Mouse (Mus musculus) inflammation-experienced regulatory T-cells, adult 6 months (primary cell): ENCODE results near the gene Ezr. TPM values are rescaled to one million over a fixed set of nuclear protein-coding genes. Genes with fewer than 3 reads are reported as not detected.
"Not testable (repeated sequence)": the region's sequence is repeated elsewhere in the genome, so short reads cannot be mapped to it uniquely, and the experiment has no call there.

Experiments used
- ATAC-seq: one replicate; pipeline ENCODE4 v1.8.0; 2017
- polyA plus RNA-seq, 3 experiments: library from polyadenylated mRNA; unstranded; fragments of 100-300 nt; shearing (Covaris generic); gene quantifications; one replicate each; pipeline ENCODE4 v1.2.1; 2017

Gene Ezr
- polyA plus RNA-seq, 3 experiments from 2014 or later: 111 to 138 (median 117) TPM

DNA sequence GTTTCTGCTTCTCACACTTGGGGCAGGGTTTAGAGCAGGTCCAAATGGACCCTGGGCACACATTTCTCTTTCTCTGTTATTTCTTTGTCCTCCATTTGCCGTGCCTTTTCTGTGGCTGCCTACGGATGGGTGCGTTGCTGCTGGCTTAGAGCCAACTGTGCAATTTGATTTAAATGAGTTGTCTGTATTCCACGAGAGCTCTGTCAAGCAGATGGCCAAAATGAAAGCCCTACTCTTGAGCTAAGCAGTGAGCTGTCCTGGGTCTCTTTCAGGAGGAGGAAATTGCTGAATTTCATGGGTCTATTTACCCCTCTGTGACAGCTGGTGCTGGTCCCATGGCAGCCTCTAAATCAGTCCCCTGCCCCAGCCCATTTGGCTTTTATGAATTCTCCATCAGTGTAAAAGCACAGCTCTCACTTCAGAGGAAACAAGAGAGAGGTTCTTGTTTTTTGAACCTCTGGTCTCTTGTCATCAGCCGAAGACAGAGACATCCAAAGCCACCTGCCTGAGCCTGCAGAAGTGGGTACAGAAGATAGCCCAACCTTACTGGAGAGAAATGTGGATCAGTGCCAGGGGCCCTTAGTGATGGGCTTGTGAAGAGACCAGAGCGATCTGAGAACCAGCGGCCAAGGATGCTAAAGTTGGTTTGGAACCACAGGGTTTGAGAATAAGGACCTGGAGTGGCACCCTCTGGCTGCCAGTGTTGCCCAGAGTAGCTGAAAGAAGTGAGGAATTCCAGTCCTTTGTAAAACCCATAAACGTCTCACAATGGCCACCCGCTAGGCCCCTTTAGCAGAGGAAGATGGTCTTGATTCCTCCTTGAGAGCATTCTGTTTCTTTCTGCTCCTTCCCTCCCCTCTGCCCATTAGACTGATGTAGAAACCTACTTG lies 79.0 kb downstream of the Ezr start:
- not testable (repeated sequence) for ATAC-seq

DNA sequence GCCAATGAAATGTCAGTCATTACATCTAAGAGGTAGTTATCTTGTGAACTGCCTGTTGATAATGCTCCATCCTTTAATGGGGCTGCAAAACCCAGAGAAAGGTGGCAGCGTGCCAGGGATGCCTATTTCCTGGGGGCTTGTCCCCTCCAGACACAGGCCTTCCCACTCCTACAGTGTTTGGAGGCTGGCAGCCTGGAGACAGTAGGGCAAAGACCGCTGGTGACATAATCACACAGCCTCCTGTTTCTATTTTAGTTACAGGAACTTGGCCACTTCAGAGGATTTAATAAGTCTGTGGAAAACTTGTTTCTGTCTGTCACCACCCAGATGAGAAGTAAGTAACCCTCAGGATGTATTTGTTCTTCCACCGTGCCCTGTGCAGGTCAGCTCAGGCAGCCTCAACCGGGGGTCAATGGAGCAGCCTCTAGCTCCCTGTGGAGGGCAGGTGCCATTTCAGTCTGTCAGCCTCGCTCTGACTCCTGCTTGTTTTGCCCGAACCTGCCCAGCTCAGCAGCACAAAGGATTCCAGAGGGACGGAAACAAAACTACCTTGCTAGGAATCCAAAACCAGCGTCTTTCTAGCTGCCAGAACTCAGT lies 79.9 kb downstream of the Ezr start:
- not testable (repeated sequence) for ATAC-seq

DNA sequence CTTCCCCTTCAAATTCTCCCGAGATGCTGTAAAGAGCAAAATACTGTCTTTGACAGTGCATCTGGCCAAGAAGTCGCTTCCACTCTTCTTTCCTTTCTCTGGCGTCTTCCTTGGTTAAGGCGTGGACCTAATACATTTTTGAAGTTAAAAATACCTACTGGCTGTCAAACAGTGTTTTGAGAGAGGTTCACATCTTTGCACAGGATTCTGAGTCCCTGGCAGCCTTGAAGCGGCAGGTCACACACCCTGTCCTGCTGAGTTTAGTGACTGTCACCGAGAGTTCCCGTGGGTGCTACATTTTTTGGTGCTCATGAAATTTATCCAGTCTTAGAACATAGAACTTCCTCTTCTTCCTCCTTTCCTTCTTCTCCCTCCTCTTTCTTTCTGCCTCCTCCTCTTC lies 82.5 kb downstream of the Ezr start:
- ATAC-seq: not testable (repeated sequence)

DNA sequence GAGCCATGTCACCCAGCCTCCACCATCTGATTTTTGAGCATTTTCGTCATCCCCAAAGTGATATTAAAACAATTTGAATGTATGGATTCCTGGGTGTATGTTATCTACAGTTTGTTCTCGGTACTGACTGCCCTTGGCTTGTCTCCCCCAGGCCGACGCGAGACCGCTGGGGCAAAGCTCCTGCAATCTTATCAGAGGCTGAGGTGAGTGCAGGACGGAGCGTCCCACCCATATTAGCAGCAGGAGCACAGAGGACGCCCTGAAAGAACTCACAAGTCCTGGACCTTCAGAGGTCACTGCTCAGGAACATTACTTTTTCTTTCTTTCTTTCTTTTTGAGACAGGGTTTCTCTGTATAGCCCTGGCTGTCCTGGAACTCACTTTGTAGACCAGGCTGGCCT lies 83.1 kb downstream of the Ezr start:
- ATAC-seq: not testable (repeated sequence)

DNA sequence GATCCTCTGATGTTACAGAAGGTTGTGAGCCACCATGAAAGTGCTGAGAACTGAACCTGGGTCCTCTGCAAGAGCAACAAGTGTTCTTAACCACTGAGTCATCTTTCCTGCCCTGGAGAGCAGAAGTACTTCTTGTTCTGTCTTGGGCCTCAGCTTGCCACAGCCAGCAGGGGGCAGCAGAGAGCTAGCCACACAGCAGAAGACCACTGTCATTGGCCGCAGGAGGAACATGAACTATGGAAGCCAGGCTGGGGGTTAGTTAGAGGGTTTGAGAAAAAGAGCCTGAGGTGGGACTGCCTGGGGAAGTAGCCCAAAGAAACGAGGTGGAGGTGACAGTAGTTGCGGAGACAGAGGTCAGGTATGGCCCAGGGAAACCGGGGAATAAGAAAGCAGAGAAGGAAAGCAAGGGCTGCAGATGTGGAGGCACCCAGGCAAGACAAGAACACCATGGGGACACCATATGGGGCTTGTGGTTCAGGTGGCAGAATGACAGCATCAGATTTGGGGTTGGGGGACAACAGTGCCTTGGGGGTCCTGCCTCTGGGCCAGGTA lies 85.3 kb downstream of the Ezr start:
- peak; percentile 76 for ATAC-seq

DNA sequence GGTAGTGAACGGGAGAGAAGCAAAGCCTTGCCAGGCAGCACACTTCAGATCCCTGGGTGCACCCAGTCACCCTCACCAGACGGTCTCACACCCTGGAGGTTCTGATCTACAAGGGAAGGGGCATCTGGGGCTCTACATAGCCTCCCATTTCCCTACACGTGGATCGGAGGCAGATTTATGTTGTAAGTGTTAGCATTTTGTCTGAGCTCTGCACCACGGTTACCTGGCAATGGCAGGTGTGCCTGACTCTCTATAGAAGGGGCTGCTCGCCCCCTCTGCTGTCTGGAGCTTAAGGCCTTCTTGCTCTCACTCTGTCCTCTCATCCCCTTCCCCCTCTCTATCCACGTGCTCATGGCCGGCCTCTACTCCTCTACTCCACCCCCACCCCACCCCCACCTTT lies 86.1 kb downstream of the Ezr start:
- not testable (repeated sequence) for ATAC-seq

DNA sequence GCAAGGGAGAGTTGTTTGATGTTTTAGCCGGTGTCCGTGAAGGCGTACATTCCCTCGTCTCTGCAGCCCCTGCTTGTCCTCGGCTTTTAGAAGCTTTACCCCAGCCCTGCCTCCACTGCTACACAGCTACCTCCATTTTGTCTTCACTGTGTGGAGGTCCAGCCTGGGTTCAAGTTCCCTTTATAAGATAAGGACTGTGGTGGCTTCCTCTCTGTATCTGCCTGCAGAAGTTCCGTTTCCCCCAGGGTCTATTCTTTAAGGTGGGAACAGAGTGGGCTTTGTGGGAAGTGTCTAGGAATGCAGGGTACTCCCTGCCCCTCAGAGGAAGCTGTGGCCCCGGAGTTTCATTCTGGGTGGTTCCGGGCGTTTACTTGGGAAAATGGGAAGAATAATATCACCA lies 86.9 kb downstream of the Ezr start:
- ATAC-seq: not testable (repeated sequence)

DNA sequence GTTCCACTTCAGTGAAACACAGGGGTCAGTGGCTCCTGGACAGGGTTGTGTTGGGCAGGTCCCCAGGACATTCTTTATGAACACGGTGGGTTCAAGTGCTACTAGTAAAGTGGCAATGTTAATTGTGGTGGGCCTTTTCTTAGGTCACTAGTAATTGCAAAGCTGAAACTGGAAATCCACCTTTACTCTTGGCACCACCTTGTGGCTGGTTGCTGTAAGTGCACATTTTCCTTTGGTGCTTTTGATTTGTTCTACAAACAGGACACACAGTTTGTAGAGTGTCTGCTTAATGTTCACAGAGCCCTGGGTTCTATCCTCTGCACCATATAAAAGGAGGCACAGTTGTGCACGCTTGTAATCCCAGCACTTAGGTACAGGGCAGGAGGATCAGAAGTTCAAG lies 91.0 kb downstream of the Ezr start:
- ATAC-seq: peak; percentile 67

DNA sequence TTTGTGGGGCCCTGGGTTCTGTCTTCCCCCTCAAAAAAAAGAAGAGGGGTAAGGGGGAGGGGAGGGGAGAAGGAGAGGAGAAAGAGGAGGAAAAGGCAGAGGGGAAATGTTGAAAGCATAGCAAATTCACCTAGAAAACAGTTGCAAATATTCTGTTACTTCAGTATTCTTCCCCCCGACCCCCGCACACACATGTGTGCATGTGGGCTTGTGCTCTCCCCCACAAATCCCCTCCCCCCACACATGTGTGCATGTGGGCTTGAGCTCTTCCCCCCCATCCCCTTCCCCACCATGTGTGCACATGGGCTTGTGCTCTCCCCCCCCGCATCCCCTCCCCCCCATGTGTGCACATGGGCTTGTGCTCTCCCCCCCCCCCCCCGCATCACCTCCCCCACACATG lies 93.2 kb downstream of the Ezr start:
- ATAC-seq: not testable (repeated sequence)

Other genes starting within 250 kb of the Ezr start
- 10 to 100 TPM; 20.9 to 51.8 (median 47.6) TPM for gene Dynlt1c, start 181.1 kb downstream of the Ezr start, polyA plus RNA-seq
- gene Dynlt1f, start 126.9 kb downstream of the Ezr start, polyA plus RNA-seq: 100 to 1,000 TPM in 1 of 3 experiments, 10 to 100 TPM in 2; 70.8 to 107 (median 72.0) TPM
- gene Sytl3, start 123.7 kb downstream of the Ezr start, polyA plus RNA-seq: 10 to 100 TPM in 1 of 3 experiments, 1 to 10 TPM in 2; 2.5 to 23.6 (median 3.9) TPM
- gene Rsph3b, start 165.9 kb upstream of the Ezr start, polyA plus RNA-seq: 10 to 100 TPM; 29.8 to 37.5 (median 31.3) TPM
- 10 to 100 TPM; 39.6 to 71.8 (median 54.0) TPM for gene Tagap1, start 178.4 kb upstream of the Ezr start, polyA plus RNA-seq
- 100 to 1,000 TPM; 273 to 343 (median 324) TPM for gene Rnaset2b, start 187.8 kb upstream of the Ezr start, polyA plus RNA-seq
- under 1 TPM in 1 of 3 experiments, not detected in 2; 0.44 TPM for gene Gm49721, start 196.1 kb upstream of the Ezr start, polyA plus RNA-seq
- not detected for gene Gm1604a, start 242.8 kb upstream of the Ezr start, polyA plus RNA-seq